Mouse (Mus musculus): ENCODE data around the gene Gpr26.

Gene Gpr26

GRCm38 (mm10) chr7:131966023-131966915, at the start of gene Gpr26:
TSS of gene Gpr26 (plus strand) at chr7:131966460.
- DNase-seq (ENCODE audit: low read depth, low spot score), result no peak

- DNase-seq (ENCODE audit: low read depth, low spot score), result no peak
Observed at GRCm38 (mm10) chr7:131917384-131917783, 48.9 kb upstream of the Gpr26 start.

GRCm38 (mm10) chr7:131927288-131928050, 38.8 kb upstream of the Gpr26 start:
- no peak for DNase-seq (ENCODE audit: low read depth, low spot score)

GRCm38 (mm10) chr7:131937611-131938010, 28.6 kb upstream of the Gpr26 start:
- DNase-seq (ENCODE audit: low read depth, low spot score), result no peak

- no peak for DNase-seq (ENCODE audit: low read depth, low spot score)
Observed at GRCm38 (mm10) chr7:131951131-131951530, 15.1 kb upstream of the Gpr26 start.

GRCm38 (mm10) chr7:131953402-131953801, 12.9 kb upstream of the Gpr26 start:
- DNase-seq (ENCODE audit: low read depth, low spot score), result no peak

- no peak for DNase-seq (ENCODE audit: low read depth, low spot score)
Observed at GRCm38 (mm10) chr7:131958705-131959104, 7.6 kb upstream of the Gpr26 start.

GRCm38 (mm10) chr7:131960551-131960950, 5.7 kb upstream of the Gpr26 start:
- DNase-seq (ENCODE audit: low read depth, low spot score), result no peak

- no peak for DNase-seq (ENCODE audit: low read depth, low spot score)
Observed at GRCm38 (mm10) chr7:131966916-131967494, 745 bp downstream of the Gpr26 start.

- no peak for DNase-seq (ENCODE audit: low read depth, low spot score)
Observed at GRCm38 (mm10) chr7:131970255-131970654, 4.0 kb downstream of the Gpr26 start.

- no peak for DNase-seq (ENCODE audit: low read depth, low spot score)
Observed at GRCm38 (mm10) chr7:131975867-131976266, 9.6 kb downstream of the Gpr26 start.

GRCm38 (mm10) chr7:131978609-131979008, 12.3 kb downstream of the Gpr26 start:
- DNase-seq (ENCODE audit: low read depth, low spot score), result no peak

- no peak for DNase-seq (ENCODE audit: low read depth, low spot score)
Observed at GRCm38 (mm10) chr7:131989056-131989455, 22.8 kb downstream of the Gpr26 start.

GRCm38 (mm10) chr7:131992226-131992625, 26.0 kb downstream of the Gpr26 start:
- no peak for DNase-seq (ENCODE audit: low read depth, low spot score)

- DNase-seq (ENCODE audit: low read depth, low spot score), result no peak
Observed at GRCm38 (mm10) chr7:131992873-131993272, 26.6 kb downstream of the Gpr26 start.

GRCm38 (mm10) chr7:132005996-132006696, 39.9 kb downstream of the Gpr26 start:
- no peak for DNase-seq (ENCODE audit: low read depth, low spot score)

GRCm38 (mm10) chr7:132009002-132009401, 42.7 kb downstream of the Gpr26 start:
- no peak for DNase-seq (ENCODE audit: low read depth, low spot score)

- no peak for DNase-seq (ENCODE audit: low read depth, low spot score)
Observed at GRCm38 (mm10) chr7:132012969-132013679, 46.9 kb downstream of the Gpr26 start.

GRCm38 (mm10) chr7:132013970-132014369, 47.7 kb downstream of the Gpr26 start:
- no peak for DNase-seq (ENCODE audit: low read depth, low spot score)

- DNase-seq (ENCODE audit: low read depth, low spot score), result no peak
Observed at GRCm38 (mm10) chr7:132015193-132015592, 48.9 kb downstream of the Gpr26 start.

GRCm38 (mm10) chr7:132015933-132016332, 49.7 kb downstream of the Gpr26 start:
- no peak for DNase-seq (ENCODE audit: low read depth, low spot score)
